Mouse (Mus musculus) CH12.LX (cell line): Measurements from ENCODE around the gene Atp10a.

Experiments
- BHLHE40 ChIP-seq: IDR thresholded peaks from 2 replicates; pipeline ENCODE4 v1.6.1; 2011; ENCODE audit warnings: mild to moderate bottlenecking, low read depth, low read length, improper control_type of control experiment
- CTCF ChIP-seq, 2 experiments: IDR thresholded peaks in 1 of 2; conservative IDR thresholded peaks in 1 of 2; 2 replicates each; pipeline ENCODE4 v1.5.1; 2011 to 2012; ENCODE audit warnings: low read depth in 2 of 2, low read length in 2 of 2, improper control_type of control experiment in 1 of 2, inconsistent platforms in 1 of 2, mild to moderate bottlenecking in 1 of 2, moderate library complexity in 1 of 2
- JUND ChIP-seq: conservative IDR thresholded peaks from 2 replicates; pipeline ENCODE4 v1.6.1; 2011; ENCODE audit warnings: low read depth, low read length, improper control_type of control experiment
- MAX ChIP-seq: IDR thresholded peaks from 2 replicates; pipeline ENCODE4 v1.6.1; 2011; ENCODE audit warnings: low read length, improper control_type of control experiment
- POLR2AphosphoS2 ChIP-seq: IDR thresholded peaks from 2 replicates; pipeline ENCODE4 v1.6.1; 2011; ENCODE audit warnings: low read depth, low read length, improper control_type of control experiment
- TBP ChIP-seq: conservative IDR thresholded peaks from 2 replicates; pipeline ENCODE4 v1.6.1; 2011; ENCODE audit warnings: low read depth, low read length, improper control_type of control experiment
- ZNF384 ChIP-seq: IDR thresholded peaks from 2 replicates; pipeline ENCODE4 v1.6.1; 2012; ENCODE audit warnings: low read depth, low read length, improper control_type of control experiment, inconsistent platforms

DNA sequence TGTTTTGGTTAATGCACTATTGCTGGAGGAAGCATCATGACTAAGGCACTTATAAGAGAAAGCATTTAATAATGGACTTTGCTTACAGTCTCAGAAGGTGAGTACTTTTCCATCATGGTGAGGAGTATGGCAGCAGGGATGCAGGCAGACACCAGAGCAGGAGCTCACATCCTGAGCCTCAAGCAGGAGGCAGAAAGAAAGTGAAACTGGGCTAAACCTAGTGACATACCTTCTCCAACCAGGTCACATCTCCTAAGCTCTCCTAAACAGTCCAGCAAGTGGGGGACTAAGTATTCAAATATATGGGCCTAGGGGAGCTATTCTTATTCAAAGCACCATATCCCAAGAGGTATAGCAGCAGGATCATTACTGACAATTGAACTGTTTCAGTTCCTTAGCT, 123.2 kb downstream of the Atp10a start:
- TF ChIP-seq MAX (no peak), TBP (no peak), ZNF384 (no peak), BHLHE40 (no peak), JUND (no peak), CTCF (conservative IDR thresholded peaks at IDR 0.05 in 1 of 2, IDR thresholded peaks at IDR 0.05 in 1 of 2; ENCODE audit: low read depth in 2 of 2, low read length in 2 of 2) (no peak), POLR2AphosphoS2 (no peak)
